Mouse (Mus musculus) CD4-positive naive resting alpha-beta T cell, adult 57 days (primary cell): ENCODE data around the gene Ushbp1. TPM values are rescaled to one million over a fixed set of nuclear protein-coding genes. Genes with fewer than 3 reads are reported as not detected.

ENCODE experiments used
- total RNA-seq: library from RNA; stranded (reverse); gene quantifications from one replicate; pipeline ENCODE4 v1.2.4, GENCODE M21; 2023

The Ushbp1 gene
- 0.47 TPM for total RNA-seq

GRCm38 (mm10) chr8:71395629-71396028, at the start of gene Ushbp1:
TSS of gene Ushbp1 (minus strand) at chr8:71395802.

GRCm38 (mm10) chr8:71405401-71406098, 9.9 kb upstream of the Ushbp1 start, which contains the start of gene Ankle1:
TSS of gene Ankle1 (plus strand) at chr8:71406010.

GRCm38 (mm10) chr8:71396639-71397305, 1.2 kb upstream of the Ushbp1 start, which contains the start of gene Babam1:
TSS of gene Babam1 (plus strand) at chr8:71396861.

GRCm38 (mm10) chr8:71381421-71381970, 14.1 kb downstream of the Ushbp1 start, which contains the start of gene Nr2f6:
TSS of gene Nr2f6 (minus strand) at chr8:71381960.

GRCm38 (mm10) chr8:71371236-71371848, 24.3 kb downstream of the Ushbp1 start, which contains the start of gene Ocel1:
TSS of gene Ocel1 (plus strand) at chr8:71371298.

GRCm38 (mm10) chr8:71366771-71367528, 28.7 kb downstream of the Ushbp1 start, which contains the start of gene Use1:
TSS of gene Use1 (plus strand) at chr8:71366848.

Other genes starting within 250 kb of the Ushbp1 start
- 140 TPM for gene Myo9b, start 123.1 kb downstream of the Ushbp1 start, total RNA-seq
- gene Haus8, start 122.9 kb downstream of the Ushbp1 start, total RNA-seq, result 27.1 TPM
- 295 TPM for gene Use1, start 29.0 kb downstream of the Ushbp1 start, total RNA-seq
- gene Ocel1, start 24.5 kb downstream of the Ushbp1 start, total RNA-seq, result 19.0 TPM
- gene Nr2f6, start 13.8 kb downstream of the Ushbp1 start, total RNA-seq, result 4.8 TPM
- gene Babam1, start 1.1 kb upstream of the Ushbp1 start, total RNA-seq, result 107 TPM
- 1.6 TPM for gene Ankle1, start 10.2 kb upstream of the Ushbp1 start, total RNA-seq
- gene Abhd8, start 67.9 kb upstream of the Ushbp1 start, total RNA-seq, result 94.1 TPM
- gene Mrpl34, start 69.2 kb upstream of the Ushbp1 start, total RNA-seq, result 33.8 TPM
- 106 TPM for gene Dda1, start 73.4 kb upstream of the Ushbp1 start, total RNA-seq
- gene Ano8, start 90.2 kb upstream of the Ushbp1 start, total RNA-seq, result 22.8 TPM
- gene Gtpbp3, start 92.3 kb upstream of the Ushbp1 start, total RNA-seq, result 15.5 TPM
- 2.1 TPM for gene Plvap, start 116.0 kb upstream of the Ushbp1 start, total RNA-seq
- gene Ccdc194, start 129.9 kb upstream of the Ushbp1 start, total RNA-seq, result not detected
- 38.1 TPM for gene Bst2, start 141.7 kb upstream of the Ushbp1 start, total RNA-seq
- gene Mvb12a, start 147.1 kb upstream of the Ushbp1 start, total RNA-seq, result 32.3 TPM
- gene Tmem221, start 163.1 kb upstream of the Ushbp1 start, total RNA-seq, result 0.83 TPM
- not detected for gene Nxnl1, start 170.8 kb upstream of the Ushbp1 start, total RNA-seq
- 6.5 TPM for gene Slc27a1, start 173.1 kb upstream of the Ushbp1 start, total RNA-seq
- gene Pgls, start 196.4 kb upstream of the Ushbp1 start, total RNA-seq, result 50.8 TPM
- gene Fam129c, start 201.8 kb upstream of the Ushbp1 start, total RNA-seq, result 8.0 TPM
- gene Colgalt1, start 215.2 kb upstream of the Ushbp1 start, total RNA-seq, result 56.7 TPM